In the genomic region with DNA sequence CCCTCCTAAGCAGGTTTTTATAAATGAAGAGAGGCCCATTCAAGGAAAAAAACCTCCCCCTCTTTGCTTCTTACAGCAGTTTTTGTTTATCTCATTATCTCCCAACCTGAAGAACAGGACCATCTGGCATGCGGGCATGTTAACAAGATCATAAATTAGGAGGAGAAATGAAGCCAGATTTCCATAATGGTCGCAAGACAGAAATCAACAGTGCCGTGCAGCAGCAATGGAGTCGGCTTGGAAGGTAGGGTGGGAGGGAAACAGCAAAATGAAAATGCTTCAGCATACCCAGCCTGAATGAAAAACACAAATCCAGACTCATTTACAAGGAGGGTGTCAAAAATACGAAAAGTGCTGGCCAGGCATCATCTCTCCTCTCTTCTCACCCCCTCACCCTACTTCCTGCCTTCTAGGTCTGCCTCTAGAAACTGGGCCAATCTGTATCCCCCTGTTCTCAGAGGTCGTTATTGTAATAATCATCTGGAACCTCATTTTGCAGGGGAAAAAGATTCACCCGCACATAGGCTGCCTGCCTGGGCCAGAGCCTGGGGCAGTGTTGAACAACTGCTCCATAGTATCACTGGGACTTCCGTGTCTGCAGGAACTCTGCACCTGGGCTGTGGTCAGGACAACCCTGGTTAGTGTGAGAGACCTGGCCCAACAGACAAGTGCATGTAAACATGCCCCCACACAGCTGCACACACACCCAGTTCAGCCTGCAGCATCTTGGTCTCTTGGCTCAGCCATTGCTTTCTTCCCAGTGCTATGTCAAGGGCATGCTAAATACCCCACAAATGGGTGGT, we compare ENCODE assay signal across 11 mouse cellular contexts.
DNase-seq lines count a peak whose midpoint lies in the region; ATAC-seq lines count a peak whose summit lies in the region.
"Had no signal": no experiment of that assay in that cellular context is flagged by ENCODE, and none has a peak within 500 bp of the region (broad histone marks: within the 10 kb centered on the region; RNA-seq: fewer than 3 reads in every experiment).

No protein-coding gene starts in this region.

- H3K9ac ChIP-seq in neural tube, embryonic 13.5 days: no peak overlapping the region
- H3K9ac ChIP-seq: liver, embryonic 13.5 days had no signal

- H3K27ac ChIP-seq in neural tube, embryonic 13.5 days (replicated peaks): peak overlapping the region; percentile 35; the same call in 1 of the 2 replicates
- H3K27ac ChIP-seq: liver, embryonic 13.5 days had no signal

- no peaks in the 10 kb centered on the region for H3K9me3 ChIP-seq in neural tube, embryonic 13.5 days
- H3K9me3 ChIP-seq: liver, embryonic 13.5 days had no signal

- no peak for ATAC-seq in neural tube, embryonic 13.5 days (ENCODE audit: low read depth)

- DNase-seq in heart, adult 11 months: peak; percentile 52
- no peak for DNase-seq in heart, postnatal 10 days
- no peak for DNase-seq in neural tube, embryonic 10.5 days (ENCODE audit: extremely low spot score, low spot score)
- peak; percentile 22 for DNase-seq in layer of hippocampus, adult 9-10 months (ENCODE audit: low spot score)
- peak; percentile 8 for DNase-seq in right cerebral cortex, postnatal 4 days
- DNase-seq in lung, adult 18-20 months: no peak
- DNase-seq in adrenal gland, adult (ENCODE audit: inconsistent age in 2 of 2, low spot score in 1 of 2): no peak
- DNase-seq: kidney, adult 2 months; liver, embryonic 13.5 days; lung, postnatal 36 days had no signal

- intact Hi-C loops in heart, postnatal 10 days (cut with DNase I): no loop called here

- H3K4me1 ChIP-seq in neural tube, embryonic 13.5 days (replicated peaks): peaks cover 22% of the 10 kb centered on the region
- H3K4me1 ChIP-seq: liver, embryonic 13.5 days had no signal

- H3K4me2 ChIP-seq in neural tube, embryonic 13.5 days: no peak overlapping the region
- H3K4me2 ChIP-seq: liver, embryonic 13.5 days had no signal

- no peaks in the 10 kb centered on the region for H3K27me3 ChIP-seq in neural tube, embryonic 13.5 days
- H3K27me3 ChIP-seq: liver, embryonic 13.5 days had no signal

- H3K4me3 ChIP-seq in neural tube, embryonic 13.5 days: no peak overlapping the region
- H3K4me3 ChIP-seq: liver, embryonic 13.5 days had no signal

- WGBS in neural tube, embryonic 13.5 days: 37% methylated on average over 8 of the region's 8 CpGs

- no peaks in the 10 kb centered on the region for H3K36me3 ChIP-seq in neural tube, embryonic 13.5 days
- H3K36me3 ChIP-seq: liver, embryonic 13.5 days had no signal

Comparison
In these comparisons a context has a peak if more than half of its experiments do, and no peak if none do; other contexts are left out.
1. DNase-seq: peak in heart, adult 11 months (single experiment), layer of hippocampus, adult 9-10 months (single experiment) and right cerebral cortex, postnatal 4 days (single experiment); none in heart, postnatal 10 days (0 of 2), neural tube, embryonic 10.5 days (single experiment), lung, adult 18-20 months (0 of 2) and adrenal gland, adult (0 of 2).